Mouse (Mus musculus) lung, adult 2 months (tissue): ENCODE data around the gene Shisa5.

Source experiments
- CTCF ChIP-seq: fragments of 200-500 bp; IDR thresholded peaks from 2 replicates; pipeline ENCODE4 v1.5.1; 2011; ENCODE audit warnings: mild to moderate bottlenecking, low read length, control low read depth; ENCODE audit not compliant: insufficient read depth
- POLR2A ChIP-seq: fragments of 200-500 bp; IDR thresholded peaks from 2 replicates; pipeline ENCODE4 v1.6.1; 2011; ENCODE audit warnings: low read depth, mild to moderate bottlenecking, control low read depth, low read length, borderline replicate concordance; ENCODE audit errors: extremely low read depth

DNA sequence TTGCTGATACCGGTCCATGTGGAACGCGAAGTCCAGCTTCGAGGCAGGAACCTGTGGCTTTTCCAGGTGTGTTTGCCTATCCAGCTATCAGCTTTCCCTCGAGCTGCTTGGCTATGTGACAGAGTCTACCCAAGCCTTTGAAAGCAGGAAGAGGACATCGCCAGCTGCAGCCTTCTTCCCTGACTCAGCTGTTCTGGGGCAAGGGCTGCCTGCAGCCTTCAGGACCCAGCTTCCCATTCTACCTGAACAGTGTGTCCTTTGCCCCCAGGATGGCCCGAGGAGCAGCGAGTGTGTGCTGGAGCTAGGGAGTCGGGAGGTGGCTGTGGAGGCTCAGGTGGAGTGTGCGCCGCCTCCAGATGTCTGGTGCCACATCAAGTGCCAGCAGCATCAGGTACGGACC is 67.3 kb downstream of the Shisa5 start:
- TF ChIP-seq POLR2A (no peak), CTCF (no peak)
